Mouse (Mus musculus): ENCODE results near the gene Negr1. TPM values are rescaled to one million over a fixed set of nuclear protein-coding genes. Genes with fewer than 3 reads are reported as not detected.

The Negr1 gene
- total RNA-seq, 1 experiment from 2014 or later, result 7.0 TPM

DNA sequence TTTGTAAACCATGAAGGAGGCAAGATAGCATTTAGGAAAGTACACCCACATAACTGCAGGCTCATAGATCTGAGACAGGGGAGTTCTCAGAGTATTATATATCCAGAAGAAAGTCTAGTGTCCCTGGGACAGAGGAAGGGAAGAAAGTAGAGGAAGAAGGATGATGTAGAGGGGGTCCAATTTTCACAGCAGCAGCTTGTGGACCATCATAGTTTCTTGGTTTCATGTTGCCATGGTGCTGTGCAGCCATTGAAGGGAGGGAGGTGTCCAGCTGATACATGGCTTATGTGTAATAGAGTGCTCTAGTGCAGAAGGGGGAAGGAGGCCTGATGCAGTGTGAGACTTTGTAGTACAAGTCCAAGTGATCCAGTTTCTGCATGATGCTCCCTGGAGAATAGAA is 359.8 kb downstream of the Negr1 start:
- DNase-seq, result no peak

GRCm38 (mm10) chr3:156923159-156923558 is 361.6 kb downstream of the Negr1 start:
- DNase-seq, result no peak

- DNase-seq, result no peak
Observed at GRCm38 (mm10) chr3:156925102-156925501, 363.5 kb downstream of the Negr1 start.

GRCm38 (mm10) chr3:156928396-156929061 is 366.9 kb downstream of the Negr1 start:
- no peak for DNase-seq

GRCm38 (mm10) chr3:156929062-156929397 is 367.4 kb downstream of the Negr1 start:
- no peak for DNase-seq

- DNase-seq, result no peak
Observed at GRCm38 (mm10) chr3:156929677-156930440, 368.3 kb downstream of the Negr1 start.

DNA sequence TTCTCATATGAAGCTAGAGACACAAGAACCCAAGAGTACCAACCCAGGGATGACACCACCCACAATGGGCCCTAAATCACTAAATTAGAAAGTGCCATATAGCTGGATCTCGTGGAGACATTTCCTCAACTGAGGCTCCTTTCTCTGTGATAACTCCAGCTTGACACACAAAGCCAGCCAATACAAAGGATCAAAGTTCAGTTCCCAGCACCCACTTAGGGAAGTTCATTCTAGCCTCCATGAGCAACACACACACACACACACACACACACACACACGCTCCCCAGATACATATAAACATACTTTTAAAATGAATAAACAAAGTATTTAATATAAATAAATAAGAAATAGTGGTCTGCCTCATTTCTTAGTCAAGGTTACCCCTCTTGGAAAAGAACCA is 369.4 kb downstream of the Negr1 start:
- no peak for DNase-seq

GRCm38 (mm10) chr3:156931540-156931939 is 369.9 kb downstream of the Negr1 start:
- no peak for DNase-seq

DNA sequence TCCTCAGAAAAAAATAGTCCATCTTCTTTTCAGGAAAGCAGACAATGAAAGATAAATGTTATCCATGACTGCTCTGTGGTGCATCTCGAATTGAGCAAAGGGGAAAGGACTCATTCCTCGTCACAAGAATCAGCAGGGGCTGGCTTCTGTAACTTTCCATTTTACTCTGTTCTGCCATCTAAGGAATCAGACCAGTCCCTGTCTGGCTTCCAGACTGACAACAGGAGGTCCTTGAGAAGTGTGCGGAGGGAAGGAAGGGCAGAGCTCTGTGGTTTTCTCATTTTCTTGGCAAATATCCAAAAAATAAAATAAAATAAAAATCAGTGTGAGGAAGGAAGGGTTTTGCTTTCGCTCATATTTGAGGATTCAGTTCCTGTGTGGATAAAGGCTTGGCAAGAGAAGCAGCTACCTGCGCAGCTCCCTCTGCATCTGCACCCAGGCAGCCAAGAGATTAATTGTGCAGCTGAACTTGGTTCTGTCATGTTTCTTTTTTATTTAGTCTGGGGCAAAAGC is 373.2 kb downstream of the Negr1 start:
- no peak for DNase-seq

DNA sequence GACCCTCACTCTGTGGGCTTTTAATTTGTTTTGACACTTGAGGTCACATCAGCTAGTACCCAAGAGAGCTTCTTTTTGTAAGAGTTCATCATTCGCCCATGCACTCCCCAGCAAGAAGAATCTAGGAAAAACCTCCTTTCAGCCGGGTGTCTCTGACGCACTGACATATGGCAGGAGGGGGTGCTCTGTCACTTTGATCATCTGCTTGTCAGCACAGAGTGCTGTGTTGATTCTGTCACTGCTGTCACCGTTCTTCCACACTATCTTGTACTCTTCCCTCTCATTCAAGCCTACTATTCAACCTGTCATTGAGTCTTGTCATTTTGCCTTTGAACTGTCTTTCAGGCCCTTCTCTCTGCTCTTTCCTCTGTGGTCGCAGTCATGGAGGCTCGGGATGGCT is 385.8 kb downstream of the Negr1 start:
- no peak for DNase-seq

GRCm38 (mm10) chr3:156952970-156953369 is 391.4 kb downstream of the Negr1 start:
- no peak for DNase-seq

DNA sequence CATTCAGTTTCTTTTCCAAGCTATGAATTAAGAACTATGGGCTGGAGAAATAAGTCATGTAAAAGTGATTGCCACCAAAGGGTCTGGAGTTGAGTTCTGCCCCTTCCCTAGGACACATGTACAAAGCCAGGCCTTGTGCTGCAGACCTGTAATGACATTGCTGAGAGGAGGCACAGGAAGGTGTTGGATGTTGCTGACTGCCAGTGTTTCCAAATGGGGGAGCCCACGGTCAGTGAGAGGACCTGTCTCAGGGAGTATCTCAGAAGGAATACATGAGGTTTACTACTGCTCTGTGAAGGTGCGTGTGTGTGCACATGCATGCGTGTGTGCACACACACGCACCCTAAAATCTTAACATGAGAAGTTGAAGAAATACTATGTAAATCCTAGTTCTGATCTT is 393.5 kb downstream of the Negr1 start:
- DNase-seq, result no peak

GRCm38 (mm10) chr3:156958640-156959039 is 397.0 kb downstream of the Negr1 start:
- no peak for DNase-seq

GRCm38 (mm10) chr3:156968764-156969163 is 407.2 kb downstream of the Negr1 start:
- DNase-seq, result no peak

DNA sequence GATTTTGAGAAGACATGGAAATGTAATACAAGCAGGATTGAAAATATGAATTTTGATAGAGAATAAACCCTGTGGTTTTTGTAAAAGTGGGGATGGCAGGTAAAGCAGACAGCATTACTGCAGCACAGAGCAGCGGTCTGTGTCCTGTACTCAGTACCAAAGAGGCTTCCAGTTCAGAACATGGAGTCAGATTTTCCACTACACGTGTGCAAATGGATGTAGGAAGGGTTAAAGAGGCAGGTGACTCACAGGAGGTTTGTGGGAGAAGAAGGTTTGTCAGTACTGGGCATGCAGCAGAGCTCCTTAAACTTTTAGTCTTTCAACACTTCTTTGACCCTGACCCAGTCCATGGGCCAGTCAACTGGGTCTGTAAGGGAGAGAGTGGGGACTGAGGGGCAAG is 409.5 kb downstream of the Negr1 start:
- DNase-seq, result no peak

GRCm38 (mm10) chr3:156976816-156977215 is 415.2 kb downstream of the Negr1 start:
- no peak for DNase-seq

- DNase-seq, result no peak
Observed at GRCm38 (mm10) chr3:156980042-156980716, 418.6 kb downstream of the Negr1 start.

DNA sequence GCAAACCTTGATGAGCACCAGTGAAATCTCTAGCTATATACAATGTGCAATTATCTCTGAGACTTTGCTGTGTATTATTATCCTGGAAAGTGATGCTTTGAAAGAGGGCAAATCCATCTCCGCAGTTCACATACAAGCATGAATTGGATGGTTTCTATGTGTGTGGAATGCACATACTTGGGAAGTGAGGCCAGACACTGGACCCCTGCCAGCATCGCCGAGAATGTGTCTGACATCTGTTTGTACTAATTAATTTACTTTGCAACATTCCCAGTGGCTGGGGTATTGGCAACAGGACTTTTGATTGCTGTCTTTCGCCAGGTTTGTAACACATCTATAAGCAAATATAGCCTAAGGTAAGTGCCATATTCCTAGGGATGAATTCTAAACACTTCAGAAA is 420.5 kb downstream of the Negr1 start:
- peak; percentile 4 for DNase-seq

GRCm38 (mm10) chr3:156987113-156987512 is 425.5 kb downstream of the Negr1 start:
- no peak for DNase-seq

- no peak for DNase-seq
Observed at GRCm38 (mm10) chr3:156992171-156992570, 430.6 kb downstream of the Negr1 start.

DNA sequence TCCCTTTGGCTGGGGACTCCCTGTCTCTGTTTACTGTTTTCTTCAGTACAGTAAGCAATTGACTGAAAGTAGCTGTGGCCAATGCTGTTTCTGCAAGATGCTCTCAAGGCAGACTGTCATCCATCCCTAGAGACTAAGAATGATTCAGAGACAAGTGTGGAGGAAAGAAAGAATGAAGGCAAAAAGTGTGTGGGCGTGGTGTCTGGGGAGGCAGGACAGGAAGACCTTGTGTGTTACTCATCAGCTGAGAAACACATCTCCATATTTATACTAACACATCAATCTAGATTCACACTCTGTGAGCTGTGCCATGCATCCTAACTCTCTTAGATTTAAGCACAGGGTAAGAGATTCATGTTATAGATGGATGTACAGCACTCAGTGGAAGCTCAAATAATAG is 431.2 kb downstream of the Negr1 start:
- DNase-seq, result no peak

DNA sequence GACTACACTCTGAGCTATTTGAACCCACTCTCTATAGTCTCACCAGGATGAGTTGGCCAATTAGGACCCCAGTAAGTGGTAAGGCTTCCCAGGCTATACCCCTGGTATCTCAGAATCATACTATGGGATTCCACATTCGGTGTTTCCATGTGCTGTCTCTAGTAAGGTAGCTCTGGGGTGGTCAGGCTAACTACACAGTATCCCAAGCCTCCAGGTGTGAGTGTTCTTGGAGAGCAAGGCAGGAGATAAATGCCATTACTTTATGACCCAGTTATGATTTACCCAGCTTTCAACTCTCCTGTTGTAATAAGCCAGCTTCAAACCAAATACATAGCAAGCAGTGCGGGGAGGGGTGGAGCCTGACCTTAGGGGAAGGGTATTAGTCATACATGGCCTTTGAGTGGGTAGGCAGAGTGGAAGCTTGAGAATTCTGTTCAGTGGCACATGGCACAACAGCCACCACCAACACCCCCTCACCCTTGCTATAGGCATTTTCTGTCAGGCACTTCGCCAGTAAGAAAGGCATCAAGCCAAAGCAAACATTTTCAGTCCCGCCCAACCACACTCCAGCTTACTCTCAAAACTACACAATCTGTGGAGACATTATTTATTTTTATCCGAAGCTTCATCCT is 437.7 kb downstream of the Negr1 start:
- peak; percentile 6 for DNase-seq

DNA sequence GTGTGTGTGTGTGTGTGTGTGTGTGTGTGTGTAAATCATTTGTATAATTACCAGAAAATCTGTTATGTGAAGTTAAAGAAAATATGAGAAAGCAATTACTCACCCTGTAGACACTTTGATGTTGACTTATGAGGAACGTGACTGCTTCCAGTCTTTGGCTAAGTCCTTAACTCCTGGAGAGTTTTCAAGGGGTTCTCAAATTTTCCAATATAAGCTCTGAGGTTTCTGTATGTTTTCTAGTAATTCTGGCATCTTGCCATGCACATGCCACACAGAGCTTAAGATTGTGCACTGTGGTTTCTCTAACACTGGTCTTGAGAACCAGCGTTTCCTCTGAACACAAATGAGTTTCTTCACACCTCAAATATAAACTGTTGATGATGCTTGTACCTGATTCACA is 460.0 kb downstream of the Negr1 start:
- no peak for DNase-seq

Data from adrenal gland, postnatal 25 days (tissue).